Mouse (Mus musculus) MEL (cell line): ENCODE results near the gene Kif5c.

ENCODE experiments used
- CTCF ChIP-seq, 3 experiments: IDR thresholded peaks in 2 of 3; conservative IDR thresholded peaks in 1 of 3; 2 replicates each; pipeline ENCODE4 v1.5.1; 2011 to 2012; ENCODE audit warnings: low read length in 3 of 3, low read depth in 2 of 3, mild to moderate bottlenecking in 2 of 3, improper control_type of control experiment in 1 of 3, inconsistent platforms in 1 of 3, mixed read lengths in 1 of 3, moderate library complexity in 1 of 3; ENCODE audit not compliant: control insufficient read depth in 1 of 3, insufficient read depth in 1 of 3, poor library complexity in 1 of 3, severe bottlenecking in 1 of 3
- ELF1 ChIP-seq: IDR thresholded peaks from 2 replicates; pipeline ENCODE4 v1.6.1; 2014; ENCODE audit warnings: low read depth, mild to moderate bottlenecking, inconsistent platforms, low read length, improper control_type of control experiment, moderate library complexity
- EP300 ChIP-seq, 2 experiments: IDR thresholded peaks; 2 replicates each; pipeline ENCODE4 v1.6.1; 2011; ENCODE audit warnings: improper control_type of control experiment in 2 of 2, low read length in 2 of 2, low read depth in 1 of 2, mild to moderate bottlenecking in 1 of 2
- ETS1 ChIP-seq: IDR thresholded peaks from 2 replicates; pipeline ENCODE4 v1.6.1; 2012; ENCODE audit warnings: low read depth, mild to moderate bottlenecking, inconsistent platforms, low read length, improper control_type of control experiment, moderate library complexity
- POLR2A ChIP-seq, 2 experiments: IDR thresholded peaks; 2 replicates each; pipeline ENCODE4 v1.6.1; 2011 to 2012; ENCODE audit warnings: low read length in 2 of 2, mild to moderate bottlenecking in 2 of 2, control low read depth in 1 of 2, improper control_type of control experiment in 1 of 2, low read depth in 1 of 2, moderate library complexity in 1 of 2; ENCODE audit not compliant: control insufficient read depth in 1 of 2, insufficient read depth in 1 of 2, poor library complexity in 1 of 2
- POLR2AphosphoS5 ChIP-seq: IDR thresholded peaks from 2 replicates; pipeline ENCODE4 v1.6.1; 2012; ENCODE audit warnings: low read depth, borderline replicate concordance, mild to moderate bottlenecking, inconsistent platforms, low read length, moderate library complexity, mixed read lengths
- TAL1 ChIP-seq: IDR thresholded peaks from 2 replicates; pipeline ENCODE4 v1.6.1; 2012; ENCODE audit warnings: mild to moderate bottlenecking, inconsistent platforms, low read length, moderate library complexity, mixed read lengths
- TBP ChIP-seq: IDR thresholded peaks from 2 replicates; pipeline ENCODE4 v1.8.0; 2011; ENCODE audit warnings: low read depth, low read length, improper control_type of control experiment
- UBTF ChIP-seq: IDR thresholded peaks from 2 replicates; pipeline ENCODE4 v1.6.1; 2012; ENCODE audit warnings: low read depth, mild to moderate bottlenecking, inconsistent platforms, low read length, improper control_type of control experiment, moderate library complexity, borderline replicate concordance; ENCODE audit not compliant: insufficient read depth
- USF1 ChIP-seq: IDR thresholded peaks from 2 replicates; pipeline ENCODE4 v1.6.1; 2014; ENCODE audit warnings: low read depth, mild to moderate bottlenecking, inconsistent platforms, low read length, improper control_type of control experiment, moderate library complexity
- ZC3H11A ChIP-seq: IDR thresholded peaks from 2 replicates; pipeline ENCODE4 v1.6.1; 2012; ENCODE audit warnings: low read depth, mild to moderate bottlenecking, inconsistent platforms, low read length, improper control_type of control experiment

DNA sequence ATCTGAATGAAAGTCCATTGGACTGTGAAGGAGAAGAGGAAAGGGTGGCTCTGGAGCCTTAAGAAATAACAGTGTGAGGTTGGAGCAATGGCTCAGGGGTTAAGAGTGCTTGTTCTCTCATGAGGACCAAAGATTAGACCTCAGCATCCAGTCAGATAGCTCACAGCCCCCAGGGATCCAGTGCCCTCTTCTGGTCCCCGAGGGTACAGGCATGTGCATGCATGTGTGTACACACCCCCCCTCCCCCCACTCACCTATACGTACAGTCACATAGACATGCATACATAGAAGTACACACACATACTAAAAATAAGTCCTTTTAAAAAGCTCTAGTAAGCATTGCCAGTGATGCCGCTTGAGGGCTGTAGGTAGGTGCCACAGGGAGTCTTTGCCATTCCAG is 91.1 kb downstream of the Kif5c start:
- peak; percentile 43; the same call in 1 of the 2 replicates for TF ChIP-seq ZC3H11A
- no peak for TF ChIP-seq TAL1
- no peak for TF ChIP-seq ETS1
- TF ChIP-seq CTCF (IDR thresholded peaks at IDR 0.05 in 2 of 3, conservative IDR thresholded peaks at IDR 0.05 in 1 of 3; ENCODE audit: control insufficient read depth in 1 of 3, insufficient read depth in 1 of 3, low read depth in 2 of 3, low read length in 3 of 3, poor library complexity in 1 of 3, severe bottlenecking in 1 of 3), result peak; percentile 29 to 60 (median 56); a peak in 5 of 6 replicates
- TF ChIP-seq UBTF, result no peak
- no peak for TF ChIP-seq TBP
- no peak for TF ChIP-seq POLR2AphosphoS5
- TF ChIP-seq POLR2A (IDR thresholded peaks at IDR 0.05; ENCODE audit: control insufficient read depth in 1 of 2, insufficient read depth in 1 of 2, low read depth in 1 of 2, low read length in 2 of 2, poor library complexity in 1 of 2), result no peak
- no peak for TF ChIP-seq ELF1
- no peak for TF ChIP-seq EP300 (IDR thresholded peaks at IDR 0.05; ENCODE audit: low read depth in 1 of 2, low read length in 2 of 2)
- no peak for TF ChIP-seq USF1
